Mouse (Mus musculus) heart, adult 2 months (tissue): ENCODE measurements around the gene Plekhg4.

Experiments
- EP300 ChIP-seq: fragments of 200-500 bp; IDR thresholded peaks from 2 replicates; pipeline ENCODE4 v1.6.1; 2011; ENCODE audit warnings: low read depth, low read length, control low read depth; ENCODE audit not compliant: insufficient read depth
- POLR2A ChIP-seq: fragments of 200-500 bp; IDR thresholded peaks from 2 replicates; pipeline ENCODE4 v1.6.1; 2011; ENCODE audit warnings: mild to moderate bottlenecking, low read depth, low read length, control low read depth; ENCODE audit not compliant: insufficient read depth

DNA sequence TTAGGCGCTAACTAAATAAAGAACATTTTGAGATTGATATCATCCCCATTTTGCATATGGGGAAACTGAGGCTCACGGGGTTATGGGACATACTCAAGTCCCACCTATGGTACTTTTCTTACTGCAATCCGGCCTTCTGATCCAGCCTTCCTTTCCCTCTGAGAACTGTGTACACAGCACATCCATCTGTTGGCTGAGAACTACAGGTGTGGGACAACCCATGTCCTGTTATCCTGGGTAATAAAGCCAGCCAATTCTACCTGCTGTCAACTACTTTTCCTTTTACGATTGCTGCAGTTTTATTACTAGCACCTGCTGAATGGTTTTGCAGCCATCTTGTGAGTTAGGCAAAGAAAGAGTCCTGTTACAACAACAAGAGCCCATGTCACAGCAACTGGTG, 18.5 kb upstream of the Plekhg4 start:
- no peak for TF ChIP-seq POLR2A
- no peak for TF ChIP-seq EP300
